Mouse (Mus musculus) large intestine, adult 2 months (tissue): ENCODE measurements at regions not wholly inside any gene's neighbourhood (a gene's known extent, or its start where the extent isn't known, plus 50 kb on each side); places are given as distances from the start of the nearest gene placed in this dataset.

Experiments
- DNase-seq: peaks from one replicate; pipeline ENCODE4 v3.0.0-alpha.2; 2012; ENCODE audit warnings: low read depth, low spot score
- WGBS: fragments of 180-500 bp; shearing (Covaris S2); methylation state at CpG from one replicate; pipeline ENCODE4 v1.1.7; 2018; 5-methylcytosine and 5-hydroxymethylcytosine counted together

GRCm38 (mm10) chr19:26447427-26448023 is 157.3 kb upstream of the Smarca2 start:
- DNase-seq, result no peak
- 85% methylated on average over 7 of the region's 7 CpGs for WGBS

DNA sequence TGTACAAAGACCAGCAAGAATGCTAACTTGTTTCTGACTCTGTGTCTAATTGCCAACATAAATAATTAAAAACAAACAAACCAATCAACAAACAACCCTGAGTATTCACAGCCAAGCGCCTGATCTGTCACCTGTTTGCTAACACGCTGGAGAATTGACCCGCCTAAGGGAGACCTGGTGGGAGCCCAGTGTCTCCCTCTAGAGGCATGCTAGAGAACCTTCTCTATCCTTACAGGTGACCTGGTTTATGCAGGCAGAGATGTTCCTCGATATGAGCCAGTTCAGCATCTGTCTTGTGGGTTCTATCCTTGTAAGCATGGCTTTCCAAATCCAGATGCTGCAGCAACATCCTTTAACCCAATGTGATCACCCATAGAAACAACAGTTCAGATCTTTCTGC is 143.1 kb upstream of the Smarca2 start:
- 46% methylated on average over 4 of the region's 4 CpGs for WGBS
- no peak for DNase-seq

- WGBS, result 39% methylated on average over 2 of the region's 2 CpGs
- no peak for DNase-seq
These were observed 139.6 kb upstream of the Smarca2 start for GRCm38 (mm10) chr19:26465228-26465627.

DNA sequence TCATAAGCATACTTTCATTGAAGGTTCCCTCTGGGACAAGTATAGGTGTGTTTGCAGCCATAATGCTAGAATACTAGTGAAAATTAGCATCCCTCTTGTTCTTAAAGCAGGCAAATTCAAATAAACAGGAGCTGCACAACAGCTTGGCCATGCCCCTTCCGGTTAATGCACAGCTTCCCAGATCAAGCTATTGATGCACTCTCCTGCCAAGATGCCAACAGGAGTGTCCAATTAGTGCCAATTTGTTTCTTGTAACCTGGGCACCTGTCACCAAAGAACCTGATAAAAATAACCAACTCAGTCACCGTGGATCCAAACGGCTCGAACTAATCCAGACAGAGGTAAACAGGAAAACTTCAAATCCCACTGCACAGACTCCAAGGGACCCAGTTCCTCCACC is 138.6 kb upstream of the Smarca2 start:
- 84% methylated on average over 4 of the region's 4 CpGs for WGBS
- no peak for DNase-seq

DNA sequence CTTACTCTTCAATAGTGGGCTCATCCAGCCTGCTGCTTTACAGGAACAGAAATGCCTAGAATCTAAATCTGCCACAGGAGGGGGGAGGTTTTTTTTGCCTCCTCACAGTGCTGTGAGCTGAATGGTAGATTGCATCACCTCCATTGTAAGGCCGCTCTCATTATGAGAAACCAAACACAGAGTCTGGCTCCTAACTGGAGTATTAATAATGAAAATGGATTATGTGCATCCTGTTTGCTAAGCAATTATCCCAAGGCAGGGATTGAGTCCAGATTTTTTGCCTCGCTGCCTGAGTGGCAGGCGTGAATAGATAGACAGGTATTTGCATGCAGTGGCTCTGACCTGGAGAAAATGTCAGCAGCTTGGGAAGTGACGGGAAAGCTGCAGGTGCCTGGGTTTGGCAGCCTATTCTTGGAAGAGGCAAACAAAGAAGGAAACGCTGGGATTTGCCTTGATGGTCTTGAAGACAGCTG is 137.6 kb upstream of the Smarca2 start:
- no peak for DNase-seq
- 58% methylated on average over 5 of the region's 5 CpGs for WGBS

DNA sequence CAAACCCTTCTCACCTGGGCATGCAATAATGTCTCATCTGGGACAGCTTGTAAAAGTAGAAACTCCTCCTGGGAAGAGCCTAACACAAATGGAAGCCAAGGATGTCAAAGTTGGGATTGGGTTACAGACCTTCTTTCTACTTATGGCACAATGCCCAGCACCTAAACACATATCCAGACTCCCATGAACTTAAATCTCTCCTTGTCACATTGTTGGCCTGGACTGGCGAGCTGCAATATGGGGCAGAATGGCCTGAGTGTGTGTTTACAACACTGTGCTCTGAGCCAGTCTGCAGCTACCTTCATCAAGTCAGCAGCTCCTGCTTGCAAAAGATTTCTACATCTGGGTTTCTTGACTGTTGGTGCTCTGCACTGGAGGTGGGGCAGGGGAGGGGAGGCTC is 132.2 kb upstream of the Smarca2 start:
- DNase-seq, result no peak
- WGBS, result 62% methylated on average over 1 of the region's 1 CpGs

DNA sequence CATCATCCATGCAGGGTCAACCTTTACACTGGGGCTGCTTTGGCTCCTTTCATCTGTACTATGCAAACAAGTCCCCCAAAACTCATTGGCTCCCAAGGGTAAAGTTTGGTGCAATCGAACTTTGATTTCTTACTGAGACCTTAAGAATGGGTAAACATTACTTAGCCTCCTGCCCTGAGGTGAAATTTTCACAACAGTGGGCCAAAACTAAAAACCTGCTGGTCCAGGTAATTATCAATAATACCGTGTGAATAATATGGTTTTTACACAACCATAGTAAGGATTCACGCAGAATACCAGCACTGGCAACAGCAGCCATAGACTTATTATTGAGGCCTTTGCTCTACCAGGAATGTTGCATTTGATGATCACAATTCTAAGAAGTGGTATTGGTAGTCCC is 131.6 kb upstream of the Smarca2 start:
- no peak for DNase-seq
- 49% methylated on average over 3 of the region's 3 CpGs for WGBS

DNA sequence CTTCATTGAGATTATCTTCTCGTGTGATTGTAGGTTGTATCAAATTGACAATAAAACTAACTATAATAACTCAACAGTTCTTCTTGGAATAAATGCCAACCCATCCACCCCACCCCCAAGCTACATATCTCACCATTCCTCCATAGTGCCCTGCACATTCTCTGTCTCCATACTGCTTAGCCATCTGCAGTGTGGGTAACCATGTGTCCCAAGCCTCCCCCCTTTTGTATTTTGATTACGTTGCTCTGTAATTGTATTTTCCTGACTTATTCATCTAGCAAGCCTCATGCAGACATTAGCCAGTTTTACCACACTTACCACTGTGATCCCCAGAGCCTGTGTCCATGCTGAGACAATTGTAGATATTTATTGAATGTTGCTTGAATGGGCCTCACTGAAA is 129.7 kb upstream of the Smarca2 start:
- no peak for DNase-seq
- WGBS, result 66% methylated on average over 2 of the region's 2 CpGs

DNA sequence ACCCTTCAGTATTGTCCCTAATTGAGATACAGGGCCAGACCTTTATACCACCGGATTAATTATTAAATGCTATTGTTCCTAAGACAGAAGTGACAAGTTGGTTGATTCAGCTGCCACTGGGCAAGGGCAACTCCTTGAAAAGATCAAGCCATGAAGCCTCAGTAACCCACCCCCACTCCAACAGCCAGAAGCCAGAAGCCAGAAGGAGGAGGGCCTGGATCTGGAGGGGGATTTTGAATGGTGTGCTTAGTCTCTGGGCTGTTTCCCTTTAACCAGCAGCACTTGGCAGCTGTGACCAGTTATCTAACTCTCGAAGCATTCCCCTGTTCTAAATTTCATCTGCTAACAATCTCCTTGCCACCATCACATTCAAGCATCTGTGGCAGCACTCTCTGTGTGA is 129.1 kb upstream of the Smarca2 start:
- DNase-seq, result no peak
- WGBS, result 64% methylated on average over 2 of the region's 2 CpGs

DNA sequence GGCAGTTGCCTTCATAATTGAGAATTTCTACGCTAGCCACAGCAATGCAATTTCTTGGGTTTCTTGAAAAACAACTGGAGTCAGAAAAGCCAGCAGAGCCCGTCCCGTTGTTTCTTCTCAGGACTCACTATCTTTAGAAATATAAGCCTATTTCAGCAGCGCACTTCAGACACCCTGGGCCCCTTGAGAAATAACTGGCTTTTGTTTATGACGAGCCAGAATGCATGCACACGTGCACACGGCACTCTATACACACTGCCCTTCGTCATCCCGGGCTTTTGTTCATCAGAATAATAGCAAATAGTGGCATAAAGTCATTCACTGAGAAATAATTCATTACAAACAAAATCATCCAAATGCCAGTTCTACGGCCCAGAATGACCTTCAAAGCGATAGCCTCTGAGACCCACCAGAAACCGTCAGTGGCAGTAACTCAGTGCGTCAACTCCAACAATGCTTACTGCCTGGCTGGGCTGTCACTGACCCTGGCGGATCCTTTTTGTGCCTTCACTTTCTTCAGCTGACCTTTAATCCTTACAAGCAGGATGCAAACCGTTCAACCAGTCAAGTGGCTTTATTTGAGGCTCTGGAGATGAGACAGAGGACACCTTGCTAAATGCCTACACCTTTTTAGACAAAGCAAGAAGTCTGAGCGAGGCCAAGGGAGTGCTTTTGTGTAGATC is 126.7 kb upstream of the Smarca2 start:
- WGBS, result 67% methylated on average over 16 of the region's 16 CpGs
- DNase-seq, result no peak

GRCm38 (mm10) chr19:26484322-26484721 is 120.5 kb upstream of the Smarca2 start:
- DNase-seq, result no peak
- 82% methylated on average over 3 of the region's 3 CpGs for WGBS

GRCm38 (mm10) chr19:26492806-26493205 is 112.0 kb upstream of the Smarca2 start:
- WGBS, result 57% methylated on average over 2 of the region's 2 CpGs

GRCm38 (mm10) chr19:26501064-26501463 is 103.8 kb upstream of the Smarca2 start:
- no peak for DNase-seq

More at GRCm38 (mm10) chr19:26492806-26493205, 112.0 kb upstream of the Smarca2 start:
- DNase-seq, result no peak

DNA sequence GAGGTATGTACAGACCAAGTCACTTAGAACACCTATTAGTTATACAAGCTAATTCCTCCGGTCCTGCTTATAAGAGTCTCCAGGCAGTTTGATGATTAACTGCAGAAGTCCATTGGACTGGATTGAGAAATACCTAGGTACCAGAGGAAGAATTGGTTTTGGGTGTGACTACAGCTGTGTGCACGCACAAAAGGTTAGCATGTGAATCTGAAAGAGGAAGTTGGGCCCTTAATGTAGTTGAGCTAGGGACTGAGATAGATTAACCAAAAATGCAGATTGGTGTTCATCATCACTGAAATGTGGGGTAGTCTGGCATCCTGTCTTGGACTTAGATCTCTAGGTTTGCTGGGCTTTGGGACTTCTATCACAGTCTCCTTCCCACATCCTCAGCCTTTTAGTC is 100.8 kb upstream of the Smarca2 start:
- 48% methylated on average over 2 of the region's 2 CpGs for WGBS
- no peak for DNase-seq

DNA sequence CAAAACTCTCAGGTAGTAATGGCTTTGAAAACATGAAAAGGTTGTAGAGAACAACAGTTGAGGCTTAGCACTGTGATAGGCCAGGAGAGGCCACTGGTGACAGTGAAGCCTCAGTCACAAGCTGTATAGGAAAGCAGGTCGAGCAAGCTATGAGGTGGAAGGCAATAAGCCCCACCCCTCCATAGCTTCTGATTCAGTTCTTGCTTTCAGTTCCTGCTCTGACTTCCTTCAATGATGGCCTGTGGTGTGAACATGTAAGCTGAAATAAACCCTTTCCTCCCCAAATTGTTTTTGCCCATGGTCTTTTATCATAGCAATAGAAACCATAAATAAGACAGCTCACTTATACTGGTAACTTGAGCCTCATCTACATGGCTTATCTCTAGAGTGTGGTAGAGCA is 98.0 kb upstream of the Smarca2 start:
- DNase-seq, result no peak
- WGBS, result 35% methylated on average over 1 of the region's 1 CpGs

GRCm38 (mm10) chr19:26507986-26508385 is 96.9 kb upstream of the Smarca2 start:
- DNase-seq, result no peak
- 78% methylated on average over 11 of the region's 11 CpGs for WGBS

GRCm38 (mm10) chr19:26508616-26509015 is 96.2 kb upstream of the Smarca2 start:
- no peak for DNase-seq
- 69% methylated on average over 7 of the region's 7 CpGs for WGBS

GRCm38 (mm10) chr19:26509240-26509639 is 95.6 kb upstream of the Smarca2 start:
- WGBS, result 73% methylated on average over 2 of the region's 2 CpGs
- no peak for DNase-seq

DNA sequence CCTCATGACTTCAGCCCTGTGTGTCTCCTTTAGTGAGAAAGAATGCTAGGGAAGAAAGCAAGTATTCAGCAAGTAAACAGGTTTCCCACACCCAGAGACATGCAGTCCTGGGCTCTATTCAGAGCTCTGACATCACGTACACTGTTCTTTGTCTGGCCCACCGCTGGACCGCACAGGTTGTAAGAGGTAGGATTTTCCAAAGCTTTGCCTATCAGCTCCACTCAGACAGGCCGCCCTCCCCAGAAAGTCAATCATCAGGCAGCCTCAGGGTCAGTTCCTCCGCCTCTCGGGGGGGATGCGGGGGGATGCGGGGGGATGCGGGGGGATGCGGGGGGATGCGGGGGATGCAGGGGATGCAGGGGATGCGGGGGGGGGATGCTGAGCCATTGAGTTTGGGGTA is 94.7 kb upstream of the Smarca2 start:
- WGBS, result 86% methylated on average over 12 of the region's 12 CpGs

GRCm38 (mm10) chr19:26510887-26511286 is 94.0 kb upstream of the Smarca2 start:
- WGBS, result 85% methylated on average over 3 of the region's 3 CpGs
- no peak for DNase-seq

More for the DNA sequence above, 94.7 kb upstream of the Smarca2 start:
- no peak for DNase-seq

- WGBS, result 79% methylated on average over 6 of the region's 6 CpGs
- DNase-seq, result no peak
These were observed 93.1 kb upstream of the Smarca2 start for GRCm38 (mm10) chr19:26511756-26512155.

GRCm38 (mm10) chr19:26524583-26524982 is 80.3 kb upstream of the Smarca2 start:
- no peak for DNase-seq
- WGBS, result 76% methylated on average over 3 of the region's 3 CpGs
